Mouse (Mus musculus): ENCODE measurements around the gene Gins1. TPM values are rescaled to one million over a fixed set of nuclear protein-coding genes. Genes with fewer than 3 reads are reported as not detected.

Gene Gins1
- polyA plus RNA-seq, 1 experiment, result 7.5 TPM

DNA sequence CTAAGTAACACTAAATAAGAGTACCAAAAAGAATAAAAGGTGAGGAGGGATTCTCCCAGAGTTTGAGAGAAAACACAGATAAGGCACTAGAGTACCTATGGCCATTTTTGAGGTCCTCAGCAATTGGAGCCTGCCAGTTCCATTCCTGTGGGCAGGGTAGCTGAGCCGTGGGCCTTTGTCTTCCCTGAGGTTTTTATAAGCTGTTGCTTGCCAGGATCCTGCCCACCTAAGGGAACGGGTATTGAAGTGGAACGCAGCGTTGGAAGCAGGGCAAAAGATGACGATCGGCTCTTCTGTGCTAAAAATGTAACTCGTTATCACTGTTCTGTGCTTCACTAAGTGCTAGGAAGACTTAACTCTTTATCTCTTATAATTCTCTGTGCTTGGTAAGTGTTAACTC lies 18.3 kb downstream of the Gins1 start:
- H3K36me3 ChIP-seq (ENCODE audit: control insufficient read depth, insufficient read depth), result no peaks in the 10 kb centered on the region
- H3K4me2 ChIP-seq (ENCODE audit: low read depth), result no peak overlapping the region
- no peak for TF ChIP-seq E2F4 (IDR thresholded peaks at IDR 0.05; ENCODE audit: insufficient read depth)
- no peak for TF ChIP-seq TCF12 (IDR thresholded peaks at IDR 0.05; ENCODE audit: insufficient read depth, poor library complexity, severe bottlenecking)
- TF ChIP-seq CEBPB (IDR thresholded peaks at IDR 0.05; ENCODE audit: insufficient read depth, poor library complexity, severe bottlenecking), result no peak
- no peak for TF ChIP-seq POLR2AphosphoS2 (IDR thresholded peaks at IDR 0.05; ENCODE audit: insufficient read length, low read depth)
- no peak for TF ChIP-seq POLR2A (IDR thresholded peaks at IDR 0.05; ENCODE audit: insufficient read length, low read depth)
- no peak for TF ChIP-seq TCF3 (IDR thresholded peaks at IDR 0.05; ENCODE audit: insufficient read length, low read depth)
- TF ChIP-seq REST (IDR thresholded peaks at IDR 0.05; ENCODE audit: insufficient read depth, insufficient read length), result no peak
- TF ChIP-seq SRF (IDR thresholded peaks at IDR 0.05; ENCODE audit: control insufficient read depth, insufficient read length, low read depth), result no peak
- no peak for TF ChIP-seq MYOG (IDR thresholded peaks at IDR 0.05; ENCODE audit: control insufficient read depth in 1 of 3, insufficient read depth in 1 of 3, insufficient read length in 2 of 3, low read depth in 2 of 3)

GRCm38 (mm10) chr2:150927038-150927720 lies 22.0 kb downstream of the Gins1 start:
- Histone ChIP-seq H3ac (ENCODE audit: control insufficient read depth, insufficient read length) (no peak overlapping the region), H3K79me2 (ENCODE audit: control insufficient read depth, insufficient read depth) (no peaks in the 10 kb centered on the region), H3K4me2 (ENCODE audit: low read depth) (no peak overlapping the region), H3K36me3 (ENCODE audit: control insufficient read depth, insufficient read depth) (no peaks in the 10 kb centered on the region), H3K27me3 (ENCODE audit: control insufficient read depth, insufficient read depth, insufficient read length) (no peaks in the 10 kb centered on the region), H3K4me3 (no peak overlapping the region)
- TF ChIP-seq REST (IDR thresholded peaks at IDR 0.05; ENCODE audit: insufficient read depth, insufficient read length) (no peak), MYOG (IDR thresholded peaks at IDR 0.05; ENCODE audit: control insufficient read depth in 1 of 3, insufficient read depth in 1 of 3, insufficient read length in 2 of 3, low read depth in 2 of 3) (no peak), POLR2A (IDR thresholded peaks at IDR 0.05; ENCODE audit: insufficient read length, low read depth) (no peak), POLR2AphosphoS2 (IDR thresholded peaks at IDR 0.05; ENCODE audit: insufficient read length, low read depth) (no peak), TCF3 (IDR thresholded peaks at IDR 0.05; ENCODE audit: insufficient read length, low read depth) (no peak), TCF12 (IDR thresholded peaks at IDR 0.05; ENCODE audit: insufficient read depth, poor library complexity, severe bottlenecking) (no peak), USF1 (IDR thresholded peaks at IDR 0.05; ENCODE audit: low read depth) (no peak), SRF (IDR thresholded peaks at IDR 0.05; ENCODE audit: control insufficient read depth, insufficient read length, low read depth) (no peak), E2F4 (IDR thresholded peaks at IDR 0.05; ENCODE audit: insufficient read depth) (no peak)

More for the DNA sequence above, 18.3 kb downstream of the Gins1 start:
- Histone ChIP-seq H3ac (ENCODE audit: control insufficient read depth, insufficient read length) (no peak overlapping the region), H3K79me2 (ENCODE audit: control insufficient read depth, insufficient read depth) (no peaks in the 10 kb centered on the region), H3K4me3 (no peak overlapping the region), H3K27me3 (ENCODE audit: control insufficient read depth, insufficient read depth, insufficient read length) (no peaks in the 10 kb centered on the region)

- no peak overlapping the region for H3K4me3 ChIP-seq
- no peaks in the 10 kb centered on the region for H3K27me3 ChIP-seq (ENCODE audit: control insufficient read depth, insufficient read depth, insufficient read length)
- no peak for TF ChIP-seq REST (IDR thresholded peaks at IDR 0.05; ENCODE audit: insufficient read depth, insufficient read length)
- no peak for TF ChIP-seq SRF (IDR thresholded peaks at IDR 0.05; ENCODE audit: control insufficient read depth, insufficient read length, low read depth)
- no peak for TF ChIP-seq CEBPB (IDR thresholded peaks at IDR 0.05; ENCODE audit: insufficient read depth, poor library complexity, severe bottlenecking)
- TF ChIP-seq POLR2AphosphoS2 (IDR thresholded peaks at IDR 0.05; ENCODE audit: insufficient read length, low read depth), result no peak
- TF ChIP-seq TCF3 (IDR thresholded peaks at IDR 0.05; ENCODE audit: insufficient read length, low read depth), result no peak
- TF ChIP-seq MYOD1 (IDR thresholded peaks at IDR 0.05; ENCODE audit: control insufficient read depth in 1 of 3, insufficient read length in 2 of 3, low read depth in 2 of 3), result no peak
- TF ChIP-seq MAX (IDR thresholded peaks at IDR 0.05; ENCODE audit: low read depth), result no peak
- no peak for TF ChIP-seq E2F4 (IDR thresholded peaks at IDR 0.05; ENCODE audit: insufficient read depth)
- no peak overlapping the region for H3K4me2 ChIP-seq (ENCODE audit: low read depth)
- H3K79me2 ChIP-seq (ENCODE audit: control insufficient read depth, insufficient read depth), result no peaks in the 10 kb centered on the region
- H3ac ChIP-seq (ENCODE audit: control insufficient read depth, insufficient read length), result no peak overlapping the region
- H3K36me3 ChIP-seq (ENCODE audit: control insufficient read depth, insufficient read depth), result no peaks in the 10 kb centered on the region
These were observed 24.0 kb downstream of the Gins1 start for GRCm38 (mm10) chr2:150929156-150929555.

- TF ChIP-seq SRF (IDR thresholded peaks at IDR 0.05; ENCODE audit: control insufficient read depth, insufficient read length, low read depth), result no peak
- TF ChIP-seq MYOD1 (IDR thresholded peaks at IDR 0.05; ENCODE audit: control insufficient read depth in 1 of 3, insufficient read length in 2 of 3, low read depth in 2 of 3), result no peak
- TF ChIP-seq POLR2AphosphoS2 (IDR thresholded peaks at IDR 0.05; ENCODE audit: insufficient read length, low read depth), result no peak
- no peak for TF ChIP-seq E2F4 (IDR thresholded peaks at IDR 0.05; ENCODE audit: insufficient read depth)
- TF ChIP-seq MAX (IDR thresholded peaks at IDR 0.05; ENCODE audit: low read depth), result no peak
- TF ChIP-seq POLR2A (IDR thresholded peaks at IDR 0.05; ENCODE audit: insufficient read length, low read depth), result no peak
- no peak for TF ChIP-seq TCF3 (IDR thresholded peaks at IDR 0.05; ENCODE audit: insufficient read length, low read depth)
- no peak for TF ChIP-seq TCF12 (IDR thresholded peaks at IDR 0.05; ENCODE audit: insufficient read depth, poor library complexity, severe bottlenecking)
- TF ChIP-seq CEBPB (IDR thresholded peaks at IDR 0.05; ENCODE audit: insufficient read depth, poor library complexity, severe bottlenecking), result no peak
- no peak for TF ChIP-seq REST (IDR thresholded peaks at IDR 0.05; ENCODE audit: insufficient read depth, insufficient read length)
- no peak for TF ChIP-seq USF1 (IDR thresholded peaks at IDR 0.05; ENCODE audit: low read depth)
- TF ChIP-seq MYOG (IDR thresholded peaks at IDR 0.05; ENCODE audit: control insufficient read depth in 1 of 3, insufficient read depth in 1 of 3, insufficient read length in 2 of 3, low read depth in 2 of 3), result no peak
- H3K4me2 ChIP-seq (ENCODE audit: low read depth), result no peak overlapping the region
- no peak overlapping the region for H3ac ChIP-seq (ENCODE audit: control insufficient read depth, insufficient read length)
- H3K4me3 ChIP-seq, result no peak overlapping the region
- no peaks in the 10 kb centered on the region for H3K36me3 ChIP-seq (ENCODE audit: control insufficient read depth, insufficient read depth)
- H3K79me2 ChIP-seq (ENCODE audit: control insufficient read depth, insufficient read depth), result no peaks in the 10 kb centered on the region
- H3K27me3 ChIP-seq (ENCODE audit: control insufficient read depth, insufficient read depth, insufficient read length), result no peaks in the 10 kb centered on the region
These were observed 25.6 kb downstream of the Gins1 start for GRCm38 (mm10) chr2:150930806-150931205.

All from myocyte (in vitro differentiated cells).